Mouse (Mus musculus): ENCODE data around the gene Mgat4a. TPM values are rescaled to one million over a fixed set of nuclear protein-coding genes. Genes with fewer than 3 reads are reported as not detected.

The Mgat4a gene
- polyA plus RNA-seq, 2 experiments = 0.77 to 0.91 TPM

DNA sequence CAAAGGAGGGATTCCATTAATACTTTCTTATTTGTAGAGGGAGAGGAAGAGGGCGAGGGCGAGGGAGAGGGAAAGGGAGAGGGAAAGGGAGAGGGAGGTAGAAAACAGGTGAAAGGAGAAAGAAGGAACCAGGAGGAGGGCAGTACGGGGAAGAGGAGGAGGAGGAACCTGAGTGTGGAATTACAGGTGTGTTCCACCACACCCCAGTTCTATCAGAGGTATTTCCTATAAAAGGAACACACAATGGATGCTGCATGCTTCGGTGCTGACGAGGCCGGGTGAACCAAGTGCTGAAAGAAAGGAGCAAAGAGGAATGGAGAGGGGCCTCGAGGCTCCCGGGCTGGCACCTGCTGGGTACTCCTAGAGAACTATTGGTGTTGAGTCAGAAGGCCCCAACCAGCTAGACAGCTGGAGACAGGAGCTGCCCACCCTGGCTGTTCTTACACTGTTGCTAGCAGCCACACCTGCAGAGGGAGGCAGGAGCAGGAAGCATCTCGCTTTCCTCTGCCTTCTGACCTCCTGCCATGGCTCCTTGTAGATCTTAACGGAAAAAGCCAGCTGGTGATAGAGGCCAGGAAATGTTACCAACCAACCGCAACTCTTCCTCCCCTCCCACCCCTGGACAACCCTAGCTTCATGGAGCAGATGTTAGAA, 5.7 kb upstream of the Mgat4a start:
- ATAC-seq (ENCODE audit: insufficient read depth) (no peak), DNase-seq (ENCODE audit: low read depth in 3 of 3, low spot score in 3 of 3) (no peak)
- peaks cover 10% of the 10 kb centered on the region for H3K27me3 ChIP-seq (ENCODE audit: control insufficient read depth, insufficient read depth, low read length)
- 46% methylated on average over 11 of the region's 11 CpGs for WGBS (ENCODE audit: insufficient replicate concordance)
- no peak overlapping the region for H3K4me2 ChIP-seq (ENCODE audit: low read depth)
- H3K9me3 ChIP-seq (ENCODE audit: control insufficient read depth, low read length) = no peaks in the 10 kb centered on the region
- H3K4me3 ChIP-seq (ENCODE audit: insufficient read depth in 1 of 2, low read depth in 2 of 2, low read length in 2 of 2) = no peak overlapping the region
- no peaks in the 10 kb centered on the region for H3K36me3 ChIP-seq (replicated peaks; ENCODE audit: control insufficient read depth, insufficient read depth, low read depth)
- H3K9ac ChIP-seq (replicated peaks) = no peak overlapping the region
- no peak overlapping the region for H3K27ac ChIP-seq
- TF ChIP-seq EP300 (IDR thresholded peaks at IDR 0.05; ENCODE audit: low read depth) (no peak), CTCF (IDR thresholded peaks at IDR 0.05; ENCODE audit: low read depth) (no peak)
- H3K4me1 ChIP-seq (replicated peaks; ENCODE audit: control insufficient read depth in 2 of 2, insufficient read depth in 2 of 2, low read length in 1 of 2) = no peaks in the 10 kb centered on the region

DNA sequence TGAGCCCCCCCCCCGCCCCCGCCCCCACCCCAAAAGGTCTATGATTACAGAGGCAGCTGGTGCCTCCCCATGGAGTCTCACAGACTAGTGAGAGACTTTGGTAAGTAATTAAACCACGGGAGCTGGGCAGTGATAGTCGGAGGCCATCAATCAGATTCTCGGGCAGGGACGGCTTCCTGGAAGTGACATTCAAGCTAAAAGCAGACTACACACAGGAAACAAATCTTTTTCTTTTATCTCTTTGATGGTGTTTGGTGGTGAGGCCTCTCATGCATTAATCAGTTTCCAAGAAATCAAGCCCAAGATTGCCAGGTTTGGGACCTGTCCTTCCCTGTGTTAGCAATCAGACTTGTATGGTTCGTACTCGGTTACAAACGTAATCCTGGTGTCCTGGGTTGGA, 3.4 kb upstream of the Mgat4a start:
- Histone ChIP-seq H3K9ac (replicated peaks) (no peak overlapping the region), H3K27me3 (ENCODE audit: control insufficient read depth, insufficient read depth, low read length) (peaks cover 20% of the 10 kb centered on the region), H3K9me3 (ENCODE audit: control insufficient read depth, low read length) (no peaks in the 10 kb centered on the region), H3K4me1 (replicated peaks; ENCODE audit: control insufficient read depth in 2 of 2, insufficient read depth in 2 of 2, low read length in 1 of 2) (no peaks in the 10 kb centered on the region), H3K36me3 (replicated peaks; ENCODE audit: control insufficient read depth, insufficient read depth, low read depth) (no peaks in the 10 kb centered on the region), H3K4me2 (ENCODE audit: low read depth) (no peak overlapping the region), H3K4me3 (ENCODE audit: insufficient read depth in 1 of 2, low read depth in 2 of 2, low read length in 2 of 2) (no peak overlapping the region), H3K27ac (no peak overlapping the region)
- DNase-seq (ENCODE audit: low read depth in 3 of 3, low spot score in 3 of 3) (no peak), ATAC-seq (ENCODE audit: insufficient read depth) (no peak)
- WGBS (ENCODE audit: insufficient replicate concordance) = 30% methylated on average over 9 of the region's 9 CpGs
- TF ChIP-seq EP300 (IDR thresholded peaks at IDR 0.05; ENCODE audit: low read depth) = no peak
- TF ChIP-seq CTCF (IDR thresholded peaks at IDR 0.05; ENCODE audit: low read depth) = no peak

DNA sequence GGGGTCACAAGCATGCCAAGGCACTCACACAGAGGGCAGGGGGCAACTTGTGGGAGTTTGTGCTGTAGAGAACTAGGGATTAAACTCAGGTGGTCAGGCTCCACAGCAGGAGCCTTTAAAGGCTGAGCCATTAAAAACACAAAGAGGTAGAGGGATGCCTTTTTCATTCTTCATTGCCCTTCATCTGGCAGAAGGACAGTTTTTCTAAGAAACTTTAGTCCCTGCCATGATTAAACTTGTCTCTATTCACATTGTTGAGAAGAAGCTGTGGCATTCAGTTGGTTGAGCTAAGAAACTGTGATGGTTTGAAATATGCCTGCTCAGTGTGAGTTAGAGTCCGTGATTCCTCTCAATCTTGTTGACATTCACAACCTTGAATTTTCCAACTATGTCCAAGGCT, 2.2 kb upstream of the Mgat4a start:
- H3K4me2 ChIP-seq (ENCODE audit: low read depth) = no peak overlapping the region
- H3K9me3 ChIP-seq (ENCODE audit: control insufficient read depth, low read length) = no peaks in the 10 kb centered on the region
- H3K4me1 ChIP-seq (replicated peaks; ENCODE audit: control insufficient read depth in 2 of 2, insufficient read depth in 2 of 2, low read length in 1 of 2) = no peaks in the 10 kb centered on the region
- ATAC-seq (ENCODE audit: insufficient read depth) (no peak), DNase-seq (ENCODE audit: low read depth in 3 of 3, low spot score in 3 of 3) (no peak)
- WGBS (ENCODE audit: insufficient replicate concordance) = 36% methylated on average over 1 of the region's 1 CpGs
- no peak overlapping the region for H3K9ac ChIP-seq (replicated peaks)
- peaks cover 20% of the 10 kb centered on the region for H3K27me3 ChIP-seq (ENCODE audit: control insufficient read depth, insufficient read depth, low read length)
- H3K27ac ChIP-seq = no peak overlapping the region
- no peak for TF ChIP-seq CTCF (IDR thresholded peaks at IDR 0.05; ENCODE audit: low read depth)
- TF ChIP-seq EP300 (IDR thresholded peaks at IDR 0.05; ENCODE audit: low read depth) = no peak
- H3K4me3 ChIP-seq (ENCODE audit: insufficient read depth in 1 of 2, low read depth in 2 of 2, low read length in 2 of 2) = no peak overlapping the region
- H3K36me3 ChIP-seq (replicated peaks; ENCODE audit: control insufficient read depth, insufficient read depth, low read depth) = no peaks in the 10 kb centered on the region

DNA sequence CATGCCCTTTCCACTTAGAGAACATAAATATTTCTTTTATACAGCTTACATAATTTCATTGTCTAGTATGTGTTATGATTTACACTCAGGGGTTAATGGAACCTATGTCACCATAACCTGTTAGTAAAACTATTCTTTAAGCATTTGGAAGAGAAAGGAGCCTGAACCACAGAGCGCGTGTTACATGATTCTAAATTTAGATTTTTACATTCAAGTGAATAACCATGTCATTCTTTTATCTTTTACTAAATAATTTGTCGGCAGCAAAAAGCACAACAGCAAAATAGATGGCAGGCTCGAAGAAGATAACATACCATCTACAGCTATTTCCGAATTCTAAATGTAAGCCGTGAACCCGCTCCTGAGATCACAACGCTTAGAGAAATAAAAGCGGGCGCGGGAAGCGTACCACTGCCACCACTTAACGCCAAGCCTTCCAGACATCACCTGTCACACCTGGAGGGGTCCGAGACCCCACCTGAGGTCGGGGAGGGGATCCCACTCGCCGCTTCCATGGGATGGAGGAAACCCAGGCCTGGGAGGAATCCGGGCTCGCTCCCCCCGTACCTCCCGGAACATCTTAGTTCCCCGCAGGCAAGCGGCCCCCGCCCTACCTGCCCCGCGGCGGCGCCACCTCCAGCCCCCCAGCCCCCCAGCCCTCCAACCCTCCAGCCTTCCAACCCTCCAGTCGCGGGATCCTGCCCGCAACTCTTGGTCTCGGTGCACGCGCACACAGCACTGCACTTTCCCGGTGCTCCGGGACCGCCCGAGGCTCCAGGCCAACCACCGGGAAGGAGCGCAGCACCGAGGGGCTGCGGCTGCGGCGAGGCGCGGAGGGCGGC, 627 bp downstream of the Mgat4a start:
- DNase-seq (ENCODE audit: low read depth in 3 of 3, low spot score in 3 of 3) (no peak), ATAC-seq (ENCODE audit: insufficient read depth) (peak; percentile 60)
- TF ChIP-seq EP300 (IDR thresholded peaks at IDR 0.05; ENCODE audit: low read depth) (no peak), CTCF (IDR thresholded peaks at IDR 0.05; ENCODE audit: low read depth) (no peak)
- no peaks in the 10 kb centered on the region for H3K36me3 ChIP-seq (replicated peaks; ENCODE audit: control insufficient read depth, insufficient read depth, low read depth)
- peak overlapping the region; percentile 75 for H3K4me2 ChIP-seq (ENCODE audit: low read depth)
- H3K27ac ChIP-seq = no peak overlapping the region
- 2% methylated on average over 47 of the region's 47 CpGs for WGBS (ENCODE audit: insufficient replicate concordance)
- peaks cover 20% of the 10 kb centered on the region for H3K27me3 ChIP-seq (ENCODE audit: control insufficient read depth, insufficient read depth, low read length)
- peak overlapping the region; percentile 57 to 66 for H3K4me3 ChIP-seq (ENCODE audit: insufficient read depth in 1 of 2, low read depth in 2 of 2, low read length in 2 of 2)
- H3K4me1 ChIP-seq (replicated peaks; ENCODE audit: control insufficient read depth in 2 of 2, insufficient read depth in 2 of 2, low read length in 1 of 2) = no peaks in the 10 kb centered on the region
- H3K9ac ChIP-seq (replicated peaks) = peak overlapping the region; percentile 52
- no peaks in the 10 kb centered on the region for H3K9me3 ChIP-seq (ENCODE audit: control insufficient read depth, low read length)

DNA sequence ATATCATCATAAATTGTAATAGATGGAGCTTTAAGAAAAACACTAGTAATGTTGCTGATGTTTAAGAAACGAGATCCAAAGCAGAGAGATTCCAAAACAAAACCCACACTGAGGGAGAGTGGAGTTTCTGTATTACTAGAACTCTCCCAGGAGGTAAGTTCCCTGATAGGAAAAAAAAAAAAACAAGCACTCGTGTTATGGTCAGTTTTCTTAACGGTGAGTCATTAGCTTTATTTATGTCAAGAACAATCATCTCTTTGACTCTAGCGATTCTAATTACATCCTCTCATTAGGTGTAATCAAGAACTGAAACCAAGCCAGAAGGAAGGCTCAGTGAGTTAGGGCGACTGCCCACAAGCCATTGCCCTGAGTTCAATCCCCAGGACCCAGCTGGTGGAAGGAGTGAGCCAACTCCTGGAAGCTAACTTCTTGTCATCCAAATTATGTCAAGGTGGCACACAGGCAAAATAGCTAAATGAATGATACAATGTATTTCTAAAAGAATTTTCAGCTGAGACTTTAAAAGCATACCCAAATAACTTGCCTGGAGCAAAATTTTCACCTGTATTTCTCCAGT, 6.2 kb downstream of the Mgat4a start:
- no peak overlapping the region for H3K4me2 ChIP-seq (ENCODE audit: low read depth)
- TF ChIP-seq EP300 (IDR thresholded peaks at IDR 0.05; ENCODE audit: low read depth) = no peak
- no peak for TF ChIP-seq CTCF (IDR thresholded peaks at IDR 0.05; ENCODE audit: low read depth)
- ATAC-seq (ENCODE audit: insufficient read depth) (no peak), DNase-seq (ENCODE audit: low read depth in 3 of 3, low spot score in 3 of 3) (no peak)
- no peak overlapping the region for H3K4me3 ChIP-seq (ENCODE audit: insufficient read depth in 1 of 2, low read depth in 2 of 2, low read length in 2 of 2)
- no peaks in the 10 kb centered on the region for H3K9me3 ChIP-seq (ENCODE audit: control insufficient read depth, low read length)
- H3K9ac ChIP-seq (replicated peaks) = no peak overlapping the region
- no peak overlapping the region for H3K27ac ChIP-seq
- peaks cover 3% of the 10 kb centered on the region; the same call in 1 of the 2 replicates for H3K27me3 ChIP-seq (ENCODE audit: control insufficient read depth, insufficient read depth, low read length)
- no peaks in the 10 kb centered on the region for H3K36me3 ChIP-seq (replicated peaks; ENCODE audit: control insufficient read depth, insufficient read depth, low read depth)
- H3K4me1 ChIP-seq (replicated peaks; ENCODE audit: control insufficient read depth in 2 of 2, insufficient read depth in 2 of 2, low read length in 1 of 2) = no peaks in the 10 kb centered on the region
- 58% methylated on average over 5 of the region's 5 CpGs for WGBS (ENCODE audit: insufficient replicate concordance)
